8 mouse cellular contexts compared by ENCODE assay signal in the genomic region with DNA sequence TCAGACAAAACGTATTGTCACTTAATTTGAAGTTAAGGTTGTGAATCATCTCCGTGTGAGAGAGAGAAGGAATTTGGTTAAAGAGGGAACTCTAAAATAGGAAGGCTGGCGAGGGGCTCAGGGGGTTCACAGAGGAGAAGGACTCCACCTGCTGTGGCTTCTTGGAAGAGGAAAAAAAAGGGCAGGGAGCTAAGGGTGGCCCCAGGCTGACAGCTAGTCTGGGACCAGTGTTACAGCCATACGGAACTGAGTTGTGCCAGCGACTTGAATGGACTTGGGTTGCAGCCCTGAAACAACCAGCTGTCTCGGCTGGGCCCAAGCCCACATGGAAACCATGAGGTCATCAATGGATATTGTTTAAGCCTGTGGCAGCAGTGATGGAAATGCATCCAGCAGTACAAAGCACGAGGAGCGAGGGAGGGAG. TPM values are rescaled to one million over a fixed set of nuclear protein-coding genes. Genes with fewer than 3 reads are reported as not detected.
DNase-seq lines count a peak whose midpoint lies in the region; ATAC-seq and TF ChIP-seq lines count a peak whose summit lies in the region.

No protein-coding gene starts in this region.

- H3K36me3 ChIP-seq in erythroblast, embryonic 14.5 days (ENCODE audit: control insufficient read depth) = peaks cover 56% of the 10 kb centered on the region
- peaks cover 11% of the 10 kb centered on the region for H3K36me3 ChIP-seq in forebrain, embryonic 13.5 days (ENCODE audit: poor library complexity, severe bottlenecking)
- peaks cover 2% of the 10 kb centered on the region; the same call in 1 of the 2 replicates for H3K36me3 ChIP-seq in liver, embryonic 11.5 days (ENCODE audit: control insufficient read depth, insufficient read depth, low read length)
- peaks cover 13% of the 10 kb centered on the region; the same call in 1 of the 2 replicates for H3K36me3 ChIP-seq in midbrain, postnatal 0 days (ENCODE audit: insufficient read depth, low read length)

- H3K27me3 ChIP-seq in erythroblast, embryonic 14.5 days (ENCODE audit: control insufficient read depth) = no peaks in the 10 kb centered on the region
- H3K27me3 ChIP-seq in forebrain, embryonic 13.5 days = no peaks in the 10 kb centered on the region
- H3K27me3 ChIP-seq in liver, embryonic 11.5 days (replicated peaks; ENCODE audit: control insufficient read depth, insufficient read depth, low read length) = no peaks in the 10 kb centered on the region
- no peaks in the 10 kb centered on the region for H3K27me3 ChIP-seq in midbrain, postnatal 0 days (ENCODE audit: insufficient read depth, low read length)

- H3K4me3 ChIP-seq in erythroblast, embryonic 14.5 days (replicated peaks) = peak overlapping the region; percentile 73
- peak overlapping the region; percentile 80 for H3K4me3 ChIP-seq in forebrain, embryonic 13.5 days
- peak overlapping the region; percentile 93 for H3K4me3 ChIP-seq in liver, embryonic 11.5 days (ENCODE audit: low read depth, low read length)
- H3K4me3 ChIP-seq in midbrain, postnatal 0 days (ENCODE audit: low read depth, low read length) = peak overlapping the region; percentile 97

- H3K9ac ChIP-seq in forebrain, embryonic 13.5 days = peak overlapping the region; percentile 96
- H3K9ac ChIP-seq in liver, embryonic 11.5 days (ENCODE audit: low read depth, low read length) = peak overlapping the region; percentile 98
- H3K9ac ChIP-seq in midbrain, postnatal 0 days (replicated peaks; ENCODE audit: low read length, poor library complexity, severe bottlenecking) = peak overlapping the region; percentile 96

- no peak for ATAC-seq in erythroblast, adult 5-6 weeks (replicated peaks; ENCODE audit: low FRiP score, poor library complexity, severe bottlenecking)
- peak; percentile 48 for ATAC-seq in forebrain, embryonic 13.5 days
- ATAC-seq in liver, embryonic 11.5 days (replicated peaks; ENCODE audit: low FRiP score) = 0 out of 2 replicates have a peak, but pooled peaks have one; percentile 23
- 0 out of 2 replicates have a peak, but pooled peaks have one; percentile 14 for ATAC-seq in midbrain, postnatal 0 days (ENCODE audit: low FRiP score)

- peaks cover 52% of the 10 kb centered on the region for H3K4me1 ChIP-seq in erythroblast, embryonic 14.5 days (ENCODE audit: control insufficient read depth)
- H3K4me1 ChIP-seq in forebrain, embryonic 13.5 days = peaks cover 39% of the 10 kb centered on the region
- H3K4me1 ChIP-seq in liver, embryonic 11.5 days (replicated peaks; ENCODE audit: control insufficient read depth, insufficient read depth, low read length) = peaks cover 26% of the 10 kb centered on the region
- 0 out of 2 replicates have a peak, but pooled peaks cover 4% of the 10 kb centered on the region for H3K4me1 ChIP-seq in midbrain, postnatal 0 days (ENCODE audit: insufficient read depth, low read length)

- no peaks in the 10 kb centered on the region for H3K9me3 ChIP-seq in erythroblast, embryonic 14.5 days (ENCODE audit: control insufficient read depth, low read length)
- no peaks in the 10 kb centered on the region for H3K9me3 ChIP-seq in forebrain, embryonic 13.5 days (replicated peaks)
- H3K9me3 ChIP-seq in liver, embryonic 11.5 days (ENCODE audit: control insufficient read depth, low read length) = no peaks in the 10 kb centered on the region
- H3K9me3 ChIP-seq in midbrain, postnatal 0 days (ENCODE audit: low read length) = no peaks in the 10 kb centered on the region

- no peak for TF ChIP-seq CTCF in midbrain, postnatal 0 days (IDR thresholded peaks at IDR 0.05)

- peak overlapping the region; percentile 85 for H3K27ac ChIP-seq in forebrain, embryonic 13.5 days
- H3K27ac ChIP-seq in liver, embryonic 11.5 days (ENCODE audit: low read depth, low read length) = peak overlapping the region; percentile 85
- H3K27ac ChIP-seq in midbrain, postnatal 0 days (ENCODE audit: low read depth, low read length) = 0 out of 2 replicates have a peak overlapping the region, but pooled peaks have one; percentile 87

- DNase-seq in adrenal gland, postnatal 36 days = peak; percentile 35 to 41
- DNase-seq in heart, postnatal 4 days = peak; percentile 76
- DNase-seq in liver, embryonic 11.5 days (ENCODE audit: low spot score) = no peak
- DNase-seq in midbrain, postnatal 0 days (ENCODE audit: low spot score) = peak; percentile 86
- DNase-seq in spleen, postnatal 4 days (ENCODE audit: low spot score in 2 of 2) = no peak

- H3K4me2 ChIP-seq in forebrain, embryonic 13.5 days = peak overlapping the region; percentile 82
- peak overlapping the region; percentile 82 for H3K4me2 ChIP-seq in liver, embryonic 11.5 days
- H3K4me2 ChIP-seq in midbrain, postnatal 0 days (ENCODE audit: low read depth, low read length, poor library complexity, severe bottlenecking) = peak overlapping the region; percentile 73

- 1% methylated on average over 8 of the region's 8 CpGs for WGBS in forebrain, embryonic 13.5 days
- 18% methylated on average over 8 of the region's 8 CpGs for WGBS in liver, embryonic 11.5 days
- WGBS in midbrain, postnatal 0 days = 6% methylated on average over 8 of the region's 8 CpGs

RNA-seq across cellular contexts. Expression of gene Ube2g2, which starts 1.0 kb away (rescaled TPM):
- 2.6 and 2.9 TPM in 2 replicates for polyA plus RNA-seq in erythroblast, embryonic 14.5 days (2012)
- 6.1 and 7.5 TPM in 2 replicates for total RNA-seq in erythroblast, adult 5-6 weeks (2015; ENCODE audit: low replicate concordance)
- 10.5 and 14.4 TPM in 2 replicates for total RNA-seq in erythroblast, adult 5-6 weeks (2017; ENCODE audit: low replicate concordance)
- 10 to 100 TPM; 57.3 to 67.6 TPM for total RNA-seq in adrenal gland, postnatal 36 days (2021)
- polyA plus RNA-seq in forebrain, embryonic 13.5 days (2015; fragmentation: Nextera tagmentation; extraction: Ambion mirVana) = 103 and 115 TPM in 2 replicates
- 10 to 100 TPM; 56.1 to 63.8 TPM for total RNA-seq in heart, postnatal 4 days (2021)
- polyA plus RNA-seq in liver, embryonic 11.5 days (2014; fragmentation: Nextera tagmentation; extraction: Ambion mirVana) = 62.1 and 67.9 TPM in 2 replicates
- total RNA-seq in midbrain, postnatal 0 days (2014; rRNA removed) = 39.3 and 41.8 TPM in 2 replicates
- polyA plus RNA-seq in midbrain, postnatal 0 days (2015; fragmentation: Nextera tagmentation; extraction: Ambion mirVana) = 67.2 and 70.6 TPM in 2 replicates

RNA-seq across cellular contexts. Expression of gene Gm49325, which starts 17.1 kb away (rescaled TPM):
- not detected in 2 replicates for polyA plus RNA-seq in erythroblast, embryonic 14.5 days (2012)
- total RNA-seq in erythroblast, adult 5-6 weeks (2015; ENCODE audit: low replicate concordance) = not detected in 2 replicates
- not detected in 2 replicates for total RNA-seq in erythroblast, adult 5-6 weeks (2017; ENCODE audit: low replicate concordance)
- total RNA-seq in adrenal gland, postnatal 36 days (2021) = 10 to 100 TPM; 24.1 to 27.6 TPM
- 2.3 TPM in 1 of 2 replicates, not detected in the other for polyA plus RNA-seq in forebrain, embryonic 13.5 days (2015; fragmentation: Nextera tagmentation; extraction: Ambion mirVana)
- 10 to 100 TPM; 15.9 to 20.8 TPM for total RNA-seq in heart, postnatal 4 days (2021)
- polyA plus RNA-seq in liver, embryonic 11.5 days (2014; fragmentation: Nextera tagmentation; extraction: Ambion mirVana) = 1.8 and 4.5 TPM in 2 replicates
- not detected in 2 replicates for total RNA-seq in midbrain, postnatal 0 days (2014; rRNA removed)
- 6.9 and 10.5 TPM in 2 replicates for polyA plus RNA-seq in midbrain, postnatal 0 days (2015; fragmentation: Nextera tagmentation; extraction: Ambion mirVana)

RNA-seq across cellular contexts. Expression of gene Sumo3, which starts 17.2 kb away (rescaled TPM):
- polyA plus RNA-seq in erythroblast, embryonic 14.5 days (2012) = 3.1 and 3.3 TPM in 2 replicates
- 6.3 and 20.2 TPM in 2 replicates for total RNA-seq in erythroblast, adult 5-6 weeks (2015; ENCODE audit: low replicate concordance)
- 30.7 and 32.1 TPM in 2 replicates for total RNA-seq in erythroblast, adult 5-6 weeks (2017; ENCODE audit: low replicate concordance)
- 100 to 1,000 TPM in 1 of 2 experiments, 10 to 100 TPM in 1; 89.0 to 106 TPM for total RNA-seq in adrenal gland, postnatal 36 days (2021)
- polyA plus RNA-seq in forebrain, embryonic 13.5 days (2015; fragmentation: Nextera tagmentation; extraction: Ambion mirVana) = 329 and 347 TPM in 2 replicates
- 10 to 100 TPM; 90.9 to 97.9 TPM for total RNA-seq in heart, postnatal 4 days (2021)
- 249 and 271 TPM in 2 replicates for polyA plus RNA-seq in liver, embryonic 11.5 days (2014; fragmentation: Nextera tagmentation; extraction: Ambion mirVana)
- 167 and 306 TPM in 2 replicates for total RNA-seq in midbrain, postnatal 0 days (2014; rRNA removed)
- polyA plus RNA-seq in midbrain, postnatal 0 days (2015; fragmentation: Nextera tagmentation; extraction: Ambion mirVana) = 385 and 389 TPM in 2 replicates

RNA-seq across cellular contexts. Expression of gene Pttg1ip, which starts 41.6 kb away (rescaled TPM):
- polyA plus RNA-seq in erythroblast, embryonic 14.5 days (2012) = 7.2 and 9.7 TPM in 2 replicates
- 58.8 and 73.6 TPM in 2 replicates for total RNA-seq in erythroblast, adult 5-6 weeks (2015; ENCODE audit: low replicate concordance)
- 72.6 and 78.0 TPM in 2 replicates for total RNA-seq in erythroblast, adult 5-6 weeks (2017; ENCODE audit: low replicate concordance)
- 100 to 1,000 TPM; 197 to 219 TPM for total RNA-seq in adrenal gland, postnatal 36 days (2021)
- 57.8 and 63.6 TPM in 2 replicates for polyA plus RNA-seq in forebrain, embryonic 13.5 days (2015; fragmentation: Nextera tagmentation; extraction: Ambion mirVana)
- total RNA-seq in heart, postnatal 4 days (2021) = 100 to 1,000 TPM; 113 to 119 TPM
- polyA plus RNA-seq in liver, embryonic 11.5 days (2014; fragmentation: Nextera tagmentation; extraction: Ambion mirVana) = 94.0 and 99.7 TPM in 2 replicates
- total RNA-seq in midbrain, postnatal 0 days (2014; rRNA removed) = 87.2 and 116 TPM in 2 replicates
- polyA plus RNA-seq in midbrain, postnatal 0 days (2015; fragmentation: Nextera tagmentation; extraction: Ambion mirVana) = 74.7 and 79.0 TPM in 2 replicates

Comparison
In these comparisons a context has a peak if more than half of its experiments do, and no peak if none do; other contexts are left out.
1. DNase-seq: peak in adrenal gland, postnatal 36 days (2 of 2), heart, postnatal 4 days (single experiment) and midbrain, postnatal 0 days (single experiment); none in liver, embryonic 11.5 days (single experiment) and spleen, postnatal 4 days (0 of 2).
2. RNA of gene Gm49325, which starts 17.1 kb away (total RNA-seq): 24.1 to 27.6 TPM in adrenal gland, postnatal 36 days and 15.9 to 20.8 TPM in heart, postnatal 4 days; not detected in erythroblast, adult 5-6 weeks and not detected in midbrain, postnatal 0 days; every median in the first group is over 10 times any median in the second.
3. Peak in every context shown above with its lines, with median percentiles within 50 percentile points of each other: H3K4me3 ChIP-seq, H3K27ac ChIP-seq, H3K4me2 ChIP-seq and H3K9ac ChIP-seq.